Mouse (Mus musculus): ENCODE data around the gene Acsl3. TPM values are rescaled to one million over a fixed set of nuclear protein-coding genes. Genes with fewer than 3 reads are reported as not detected.

Gene Acsl3
- polyA plus RNA-seq, 1 experiment from 2014 or later = 76.8 TPM

GRCm38 (mm10) chr1:78656472-78656871, 1.2 kb upstream of the Acsl3 start:
- no peaks in the 10 kb centered on the region for H3K36me3 ChIP-seq
- H3K9me3 ChIP-seq = no peaks in the 10 kb centered on the region
- no peak overlapping the region for H3K9ac ChIP-seq
- ATAC-seq (ENCODE audit: low FRiP score, low read depth) = no peak
- H3K27ac ChIP-seq = peak overlapping the region; percentile 96; the same call in 1 of the 2 replicates
- H3K4me3 ChIP-seq = no peak overlapping the region
- 0 out of 2 replicates have a peak overlapping the region, but pooled peaks have one; percentile 11 for H3K4me2 ChIP-seq (replicated peaks)
- H3K27me3 ChIP-seq = no peaks in the 10 kb centered on the region
- 3% methylated on average over 2 of the region's 2 CpGs for WGBS
- H3K4me1 ChIP-seq = peaks cover 48% of the 10 kb centered on the region

GRCm38 (mm10) chr1:78657021-78657629, 500 bp upstream of the Acsl3 start:
- peaks cover 48% of the 10 kb centered on the region for H3K4me1 ChIP-seq
- no peak for ATAC-seq (ENCODE audit: low FRiP score, low read depth)
- no peaks in the 10 kb centered on the region for H3K27me3 ChIP-seq
- no peaks in the 10 kb centered on the region for H3K9me3 ChIP-seq
- H3K27ac ChIP-seq = peak overlapping the region; percentile 96
- peak overlapping the region; percentile 92 for H3K4me3 ChIP-seq
- H3K9ac ChIP-seq = peak overlapping the region; percentile 65
- 26% methylated on average over 22 of the region's 22 CpGs for WGBS
- H3K4me2 ChIP-seq (replicated peaks) = peak overlapping the region; percentile 82
- H3K36me3 ChIP-seq = no peaks in the 10 kb centered on the region

GRCm38 (mm10) chr1:78658441-78659269, 1.0 kb downstream of the Acsl3 start:
- Histone ChIP-seq H3K27me3 (no peaks in the 10 kb centered on the region), H3K9me3 (no peaks in the 10 kb centered on the region), H3K36me3 (no peaks in the 10 kb centered on the region), H3K4me1 (peaks cover 48% of the 10 kb centered on the region), H3K4me3 (peak overlapping the region; percentile 92), H3K4me2 (replicated peaks) (peak overlapping the region; percentile 82), H3K27ac (peak overlapping the region; percentile 96), H3K9ac (peak overlapping the region; percentile 97)
- ATAC-seq (ENCODE audit: low FRiP score, low read depth) = no peak
- WGBS = under 1% methylated on average over 20 of the region's 20 CpGs

GRCm38 (mm10) chr1:78659270-78659823, 1.7 kb downstream of the Acsl3 start:
- peak overlapping the region; percentile 97 for H3K9ac ChIP-seq
- peaks cover 5% of the 10 kb centered on the region for H3K36me3 ChIP-seq
- ATAC-seq (ENCODE audit: low FRiP score, low read depth) = no peak

DNA sequence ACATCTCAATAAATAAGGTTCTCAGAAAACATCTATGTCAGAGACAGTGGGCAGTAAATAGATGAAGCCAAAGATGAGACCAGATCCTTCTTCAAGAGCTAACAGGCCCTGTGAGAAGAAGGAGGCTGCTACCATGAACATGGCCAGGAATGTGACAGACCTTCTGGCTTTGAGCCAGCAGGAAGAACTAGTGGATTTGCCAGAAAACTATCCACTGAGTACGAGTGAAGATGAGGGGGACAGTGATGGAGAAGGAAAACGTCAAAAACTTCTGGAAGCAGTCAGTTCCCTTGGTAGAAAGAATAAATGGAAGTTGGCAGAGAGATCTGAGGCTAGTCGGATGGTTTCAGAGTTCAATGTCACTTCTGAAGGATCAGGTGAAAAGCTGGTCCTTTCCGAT, 6.7 kb downstream of the Acsl3 start:
- no peak overlapping the region for H3K4me3 ChIP-seq
- no peaks in the 10 kb centered on the region for H3K9me3 ChIP-seq
- H3K36me3 ChIP-seq = peaks cover 53% of the 10 kb centered on the region
- no peak overlapping the region for H3K27ac ChIP-seq
- no peak overlapping the region for H3K9ac ChIP-seq
- H3K4me2 ChIP-seq (replicated peaks) = no peak overlapping the region
- peaks cover 20% of the 10 kb centered on the region for H3K4me1 ChIP-seq
- H3K27me3 ChIP-seq = no peaks in the 10 kb centered on the region
- 80% methylated on average over 4 of the region's 4 CpGs for WGBS
- no peak for ATAC-seq (ENCODE audit: low FRiP score, low read depth)

More at GRCm38 (mm10) chr1:78659270-78659823, 1.7 kb downstream of the Acsl3 start:
- Histone ChIP-seq H3K4me1 (peaks cover 48% of the 10 kb centered on the region), H3K27ac (no peak overlapping the region), H3K9me3 (no peaks in the 10 kb centered on the region), H3K27me3 (no peaks in the 10 kb centered on the region), H3K4me3 (peak overlapping the region; percentile 92), H3K4me2 (replicated peaks) (peak overlapping the region; percentile 82)
- 39% methylated on average over 4 of the region's 4 CpGs for WGBS

GRCm38 (mm10) chr1:78665954-78666499, 8.4 kb downstream of the Acsl3 start:
- peaks cover 4% of the 10 kb centered on the region for H3K4me1 ChIP-seq
- no peak overlapping the region for H3K4me3 ChIP-seq
- no peak overlapping the region for H3K9ac ChIP-seq
- no peak for ATAC-seq (ENCODE audit: low FRiP score, low read depth)
- no peak overlapping the region for H3K27ac ChIP-seq
- 97% methylated on average over 9 of the region's 9 CpGs for WGBS
- peaks cover 53% of the 10 kb centered on the region for H3K36me3 ChIP-seq
- H3K9me3 ChIP-seq = no peaks in the 10 kb centered on the region
- no peaks in the 10 kb centered on the region for H3K27me3 ChIP-seq
- H3K4me2 ChIP-seq (replicated peaks) = no peak overlapping the region

DNA sequence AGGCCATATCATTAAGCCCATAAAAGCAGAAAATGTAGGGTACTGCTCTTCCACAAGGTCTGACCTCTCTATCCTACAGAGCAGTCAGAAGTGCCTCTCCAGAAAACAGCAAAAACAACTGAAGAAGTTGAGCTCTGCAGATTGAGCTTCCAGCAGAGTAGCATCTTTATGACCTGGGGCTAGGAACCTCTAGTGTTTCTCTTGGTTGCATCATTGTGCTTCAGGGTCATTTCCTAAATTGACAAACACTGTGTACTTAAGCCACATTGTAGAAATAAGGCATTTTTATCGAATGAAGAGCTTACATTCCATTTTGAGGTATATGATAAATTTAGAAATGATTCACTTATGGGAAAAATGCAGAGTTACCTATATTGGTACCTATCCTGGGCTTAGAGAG, 9.0 kb downstream of the Acsl3 start:
- no peak overlapping the region for H3K4me2 ChIP-seq (replicated peaks)
- H3K27ac ChIP-seq = no peak overlapping the region
- H3K9ac ChIP-seq = no peak overlapping the region
- no peaks in the 10 kb centered on the region for H3K9me3 ChIP-seq
- H3K27me3 ChIP-seq = no peaks in the 10 kb centered on the region
- ATAC-seq (ENCODE audit: low FRiP score, low read depth) = no peak
- no peaks in the 10 kb centered on the region for H3K4me1 ChIP-seq
- H3K36me3 ChIP-seq = peaks cover 53% of the 10 kb centered on the region
- no peak overlapping the region for H3K4me3 ChIP-seq
- 96% methylated on average over 1 of the region's 1 CpGs for WGBS

DNA sequence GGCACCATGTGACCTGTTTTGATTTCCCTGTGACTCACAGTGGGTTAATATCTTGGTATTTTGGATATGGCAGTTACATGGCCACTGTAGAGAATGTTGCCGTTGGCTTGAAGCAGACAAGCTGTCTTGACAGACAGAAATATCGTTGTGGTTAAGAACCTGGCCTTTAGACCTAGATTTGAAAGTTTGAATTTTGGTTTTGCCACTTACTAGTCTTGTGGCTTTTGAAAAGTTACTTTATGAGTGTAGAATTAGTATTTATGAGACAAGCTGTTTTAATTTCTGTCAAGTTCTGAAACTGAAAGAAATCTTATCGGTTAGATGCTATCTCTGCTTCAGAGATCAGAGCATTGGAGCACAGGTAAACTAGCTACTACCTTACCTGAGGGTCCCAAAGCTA, 24.7 kb downstream of the Acsl3 start:
- no peak for ATAC-seq (ENCODE audit: low FRiP score, low read depth)
- H3K9me3 ChIP-seq = no peaks in the 10 kb centered on the region
- 87% methylated on average over 3 of the region's 3 CpGs for WGBS
- no peak overlapping the region for H3K4me2 ChIP-seq (replicated peaks)
- no peak overlapping the region for H3K9ac ChIP-seq
- H3K4me3 ChIP-seq = no peak overlapping the region
- H3K4me1 ChIP-seq = no peaks in the 10 kb centered on the region
- H3K36me3 ChIP-seq = peaks cover 14% of the 10 kb centered on the region
- no peaks in the 10 kb centered on the region for H3K27me3 ChIP-seq
- H3K27ac ChIP-seq = no peak overlapping the region

DNA sequence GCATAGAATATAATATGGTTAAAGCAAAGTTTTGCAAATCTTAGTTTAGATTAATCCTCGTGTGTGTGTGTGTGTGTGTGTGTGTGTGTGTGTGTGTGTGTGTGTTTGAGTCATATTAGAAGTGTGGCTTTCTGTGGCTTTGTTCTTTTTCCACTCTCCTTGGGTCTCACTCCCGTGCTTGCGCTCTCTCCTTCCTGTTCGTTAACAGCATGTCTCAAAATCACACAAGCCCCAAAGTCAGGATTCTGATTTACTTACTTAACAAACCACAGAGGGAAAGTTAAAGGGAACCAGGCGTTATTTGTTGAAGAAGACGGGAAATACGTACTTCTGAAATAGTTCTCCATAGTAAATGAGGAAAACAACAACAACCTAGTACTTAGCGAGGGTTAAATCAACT, 26.5 kb downstream of the Acsl3 start:
- Histone ChIP-seq H3K4me3 (no peak overlapping the region), H3K9me3 (no peaks in the 10 kb centered on the region), H3K9ac (no peak overlapping the region), H3K27ac (no peak overlapping the region), H3K36me3 (peaks cover 25% of the 10 kb centered on the region), H3K4me1 (no peaks in the 10 kb centered on the region), H3K4me2 (replicated peaks) (no peak overlapping the region), H3K27me3 (no peaks in the 10 kb centered on the region)
- no peak for ATAC-seq (ENCODE audit: low FRiP score, low read depth)
- 76% methylated on average over 8 of the region's 8 CpGs for WGBS

- H3K4me3 ChIP-seq = no peak overlapping the region
- no peak overlapping the region for H3K4me2 ChIP-seq (replicated peaks)
- H3K9me3 ChIP-seq = no peaks in the 10 kb centered on the region
- no peak overlapping the region for H3K9ac ChIP-seq
- H3K27ac ChIP-seq = no peak overlapping the region
- peaks cover 42% of the 10 kb centered on the region for H3K36me3 ChIP-seq
- H3K27me3 ChIP-seq = no peaks in the 10 kb centered on the region
- ATAC-seq (ENCODE audit: low FRiP score, low read depth) = no peak
- no peaks in the 10 kb centered on the region for H3K4me1 ChIP-seq
Observed at GRCm38 (mm10) chr1:78686872-78687271, 29.2 kb downstream of the Acsl3 start.

GRCm38 (mm10) chr1:78688149-78688548, 30.5 kb downstream of the Acsl3 start:
- no peaks in the 10 kb centered on the region for H3K4me1 ChIP-seq
- no peak overlapping the region for H3K4me3 ChIP-seq
- ATAC-seq (ENCODE audit: low FRiP score, low read depth) = no peak
- 87% methylated on average over 7 of the region's 7 CpGs for WGBS
- no peaks in the 10 kb centered on the region for H3K27me3 ChIP-seq
- H3K4me2 ChIP-seq (replicated peaks) = no peak overlapping the region
- no peaks in the 10 kb centered on the region for H3K9me3 ChIP-seq
- no peak overlapping the region for H3K27ac ChIP-seq
- H3K36me3 ChIP-seq = peaks cover 46% of the 10 kb centered on the region
- H3K9ac ChIP-seq = no peak overlapping the region

Data from limb, embryonic 13.5 days (tissue).